Mouse (Mus musculus) bone marrow macrophage, adult 2 months (primary cell): ENCODE measurements around the gene Meox1.

Experiments used
- CTCF ChIP-seq: IDR thresholded peaks from 2 replicates; pipeline ENCODE4 v1.5.1; 2012; ENCODE audit warnings: low read depth, mild to moderate bottlenecking, low read length, moderate library complexity
- POLR2A ChIP-seq: IDR thresholded peaks from 2 replicates; pipeline ENCODE4 v1.6.1; 2012; ENCODE audit warnings: mild to moderate bottlenecking, low read depth, low read length, borderline replicate concordance

- no peak for TF ChIP-seq CTCF
- no peak for TF ChIP-seq POLR2A
These were observed 7.7 kb downstream of the Meox1 start for GRCm38 (mm10) chr11:101886436-101886835.
